Mouse (Mus musculus) embryonic fibroblast, embryonic 13.5 days (primary cell): ENCODE data around the gene Wdhd1. TPM values are rescaled to one million over a fixed set of nuclear protein-coding genes. Genes with fewer than 3 reads are reported as not detected.
"Not testable (repeated sequence)": the region's sequence is repeated elsewhere in the genome, so short reads cannot be mapped to it uniquely, and the experiment has no call there.

Source experiments
- H3K27ac ChIP-seq: 2 replicates; pipeline ENCODE4 v1.5.1; 2012; ENCODE audit warnings: low read length, control low read depth, inconsistent platforms; ENCODE audit not compliant: insufficient read depth
- H3K4me1 ChIP-seq: 2 replicates; pipeline ENCODE4 v1.6.1; 2011; ENCODE audit warnings: low read length; ENCODE audit not compliant: control insufficient read depth, insufficient read depth
- H3K4me3 ChIP-seq: 2 replicates; pipeline ENCODE4 v1.5.1; 2011; ENCODE audit warnings: mild to moderate bottlenecking, control low read depth, low read length; ENCODE audit not compliant: insufficient read depth
- CTCF ChIP-seq: IDR thresholded peaks from 2 replicates; pipeline ENCODE4 v1.5.1; 2011; ENCODE audit warnings: mild to moderate bottlenecking, control low read depth, low read length, moderate library complexity, borderline replicate concordance; ENCODE audit not compliant: insufficient read depth
- POLR2A ChIP-seq: IDR thresholded peaks from 2 replicates; pipeline ENCODE4 v1.6.1; 2011; ENCODE audit warnings: low read depth, mild to moderate bottlenecking, control low read depth, low read length, moderate library complexity
- polyA plus RNA-seq: library from polyadenylated mRNA; stranded (reverse); fragments of >200 nt; gene quantifications from 2 replicates; pipeline ENCODE4 v1.2.4, GENCODE M21; 2011; ENCODE audit warnings: low read depth; ENCODE audit not compliant: missing spikeins, insufficient read length

Wdhd1 gene
- polyA plus RNA-seq, result 22.9 and 23.0 TPM in 2 replicates

DNA sequence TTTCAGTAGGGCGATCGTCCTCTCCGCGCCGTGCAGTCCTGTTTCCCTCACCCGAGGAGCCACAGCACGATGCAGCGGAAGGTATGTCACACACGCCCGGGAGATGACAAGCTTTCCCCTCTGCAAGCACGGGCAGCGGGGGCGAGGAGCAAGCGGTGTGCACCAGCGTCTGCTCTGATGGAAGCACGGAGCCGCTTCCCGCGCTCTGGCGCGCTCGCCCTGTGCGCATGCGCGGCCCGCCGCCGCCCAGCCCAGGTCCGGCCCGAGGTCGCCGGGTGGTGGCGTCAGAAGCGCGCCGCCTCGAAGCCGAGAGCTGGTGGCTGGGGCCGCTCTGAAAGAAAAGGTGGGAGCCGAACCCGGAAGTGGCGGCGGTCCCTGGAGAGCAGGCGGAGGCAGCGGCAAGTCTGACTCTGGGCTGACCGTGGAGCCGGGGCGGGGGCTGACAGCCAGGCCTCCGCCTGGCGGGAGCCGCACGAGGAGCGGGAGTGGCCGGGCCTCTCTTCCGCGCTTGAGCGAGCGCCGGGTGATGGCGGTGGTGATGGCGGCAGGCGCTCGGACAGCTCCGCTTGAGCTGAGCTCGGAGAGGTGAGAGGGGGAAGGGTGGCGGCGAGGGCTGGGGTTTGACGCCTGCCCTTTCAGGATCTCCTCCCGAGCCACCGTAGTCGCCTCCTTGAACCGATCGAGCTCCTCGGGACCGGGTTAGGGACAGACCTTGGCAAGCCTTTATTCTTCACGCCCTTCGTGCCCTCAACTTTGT lies at the start of gene Wdhd1, which contains the start of gene Socs4:
Gene Wdhd1, minus strand, starts transcription at position 221 of the 757 bp plus-strand sequence.
Gene Socs4, plus strand, starts transcription at position 295 of the 757 bp plus-strand sequence.
- 0 out of 2 replicates have a peak, but pooled peaks cover 2% of the 10 kb centered on the region for H3K4me1 ChIP-seq
- TF ChIP-seq CTCF (no peak), POLR2A (peak; percentile 88)
- H3K27ac ChIP-seq, result peak within 1 kb of the TSS; percentile 76
- peak within 1 kb of the TSS; percentile 95 for H3K4me3 ChIP-seq

DNA sequence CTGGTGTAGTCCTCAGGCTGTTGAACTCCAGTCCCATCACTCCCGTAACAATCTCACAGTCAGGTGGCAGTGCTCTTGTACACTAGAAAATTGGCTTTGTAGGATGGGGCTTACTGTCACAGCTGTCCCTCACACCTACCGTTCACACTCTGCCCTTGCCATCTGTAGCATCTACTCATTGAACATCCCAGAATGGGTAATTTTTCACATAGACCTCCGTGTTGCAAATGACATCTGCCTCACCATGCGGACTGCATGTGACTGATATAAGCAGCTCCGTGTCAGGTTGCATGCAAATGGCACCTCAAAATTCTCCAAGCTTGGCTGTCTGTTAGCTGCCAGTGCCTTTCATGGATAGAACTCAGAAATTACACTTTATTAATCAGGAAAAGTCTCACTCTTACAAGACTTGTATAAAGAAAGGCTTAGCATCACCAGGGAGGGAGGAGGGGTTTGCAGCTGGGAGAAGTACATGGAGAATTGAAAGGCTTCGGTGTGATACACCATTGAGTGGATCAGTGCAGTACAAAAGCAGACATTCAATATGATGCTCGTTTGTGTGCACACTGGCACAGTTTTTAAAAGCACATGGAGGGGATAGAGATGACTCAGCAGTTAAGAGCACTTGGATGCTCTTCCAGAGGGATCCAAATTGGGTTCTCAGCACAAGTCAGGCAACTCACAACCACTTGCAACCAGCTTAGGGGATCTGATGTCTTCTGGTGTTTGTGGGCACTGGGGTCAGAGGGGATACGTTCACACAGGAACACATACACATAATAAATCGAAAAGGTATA lies 49.5 kb upstream of the Wdhd1 start:
- no peak overlapping the region for H3K4me3 ChIP-seq
- H3K27ac ChIP-seq, result no peak overlapping the region
- TF ChIP-seq POLR2A, result no peak
- no peak for TF ChIP-seq CTCF
- H3K4me1 ChIP-seq, result 0 out of 2 replicates have a peak, but pooled peaks cover 6% of the 10 kb centered on the region

DNA sequence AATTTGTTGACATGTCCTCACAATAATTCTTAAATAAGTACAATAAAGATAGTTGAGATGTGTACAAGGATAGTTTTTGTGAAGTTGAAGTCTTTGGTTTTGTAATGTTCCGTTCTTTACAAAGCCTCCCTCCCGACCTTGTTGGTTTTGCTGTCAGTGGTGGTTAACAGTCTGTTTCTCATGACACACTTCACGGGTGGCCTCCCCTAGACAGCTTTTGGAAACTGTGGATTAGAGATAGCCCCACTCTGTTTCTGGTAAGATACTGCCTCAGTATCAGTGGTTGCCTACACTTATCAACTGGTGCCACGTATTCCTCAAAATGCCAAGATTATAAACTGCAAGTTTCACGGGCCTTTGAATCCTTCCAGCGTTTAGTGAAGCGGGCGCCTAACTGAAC lies 44.9 kb upstream of the Wdhd1 start:
- H3K4me1 ChIP-seq, H3K4me3 ChIP-seq, H3K27ac ChIP-seq: not testable (repeated sequence)

DNA sequence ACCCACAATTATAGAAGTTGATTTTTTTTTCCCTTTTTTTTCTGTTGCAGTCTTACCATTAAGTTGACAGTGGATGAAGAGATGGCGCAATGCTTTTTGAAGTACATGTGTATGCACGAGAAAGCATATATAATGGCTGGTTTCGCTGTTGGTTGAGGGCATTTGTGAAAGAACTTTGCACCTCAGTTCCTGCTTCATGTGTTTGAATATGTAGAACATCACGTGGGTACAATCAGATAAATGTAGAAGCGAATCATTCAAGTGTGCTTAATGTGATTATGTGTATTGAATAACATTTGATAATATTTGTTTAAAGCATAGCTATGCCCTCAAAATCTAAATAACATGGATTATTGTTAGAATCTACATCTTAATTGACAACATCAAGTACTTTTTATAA lies 42.7 kb upstream of the Wdhd1 start:
- Histone ChIP-seq H3K4me3 (no peak overlapping the region), H3K4me1 (no peaks in the 10 kb centered on the region), H3K27ac (no peak overlapping the region)
- no peak for TF ChIP-seq CTCF
- TF ChIP-seq POLR2A, result no peak

- TF ChIP-seq CTCF (no peak), POLR2A (no peak)
- Histone ChIP-seq H3K4me3 (no peak overlapping the region), H3K4me1 (no peaks in the 10 kb centered on the region; the same call in 1 of the 2 replicates), H3K27ac (no peak overlapping the region)
Measured at GRCm38 (mm10) chr14:47310342-47311181, 33.9 kb upstream of the Wdhd1 start.

DNA sequence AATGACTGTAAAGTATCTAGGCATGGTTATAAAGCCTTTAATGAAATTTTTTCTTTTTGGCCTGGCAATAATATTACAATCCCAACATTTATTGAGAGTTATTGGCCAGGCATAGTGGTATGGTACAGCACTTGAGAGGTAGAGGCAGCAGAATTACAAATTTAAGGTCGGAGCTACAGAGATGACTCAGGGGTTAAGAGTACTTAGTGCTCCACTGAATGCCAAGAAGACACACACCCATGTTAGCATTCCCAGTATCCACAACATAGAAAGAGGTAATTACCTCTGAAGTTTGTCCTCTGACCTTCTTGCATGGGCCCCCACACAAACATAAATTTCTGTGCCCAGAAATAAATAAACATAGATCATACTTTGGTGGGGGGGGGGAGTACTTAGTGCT lies 32.4 kb upstream of the Wdhd1 start:
- TF ChIP-seq POLR2A (no peak), CTCF (no peak)
- Histone ChIP-seq H3K27ac (no peak overlapping the region), H3K4me1 (peaks cover 4% of the 10 kb centered on the region; the same call in 1 of the 2 replicates), H3K4me3 (no peak overlapping the region)

DNA sequence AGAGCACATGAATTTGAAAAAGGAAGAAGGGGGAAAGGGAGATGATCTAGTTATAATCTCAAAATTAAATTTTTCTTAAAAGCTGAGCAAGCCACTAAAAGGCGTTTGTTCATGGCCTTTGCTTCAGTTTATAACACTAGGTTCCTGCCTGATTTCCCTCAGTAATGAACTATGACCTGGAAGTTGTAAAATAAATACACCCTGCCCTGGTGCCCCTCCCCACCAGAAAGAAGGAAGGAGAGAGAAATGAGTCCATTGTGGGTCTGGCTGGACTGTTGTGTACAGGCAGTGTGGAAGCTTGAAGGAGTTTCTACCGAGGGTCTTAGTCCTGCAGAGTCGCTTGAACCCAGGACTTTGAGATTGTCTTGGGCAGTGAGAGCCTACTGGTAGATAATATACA lies 31.0 kb upstream of the Wdhd1 start:
- Histone ChIP-seq H3K27ac (no peak overlapping the region), H3K4me3 (no peak overlapping the region), H3K4me1 (peaks cover 6% of the 10 kb centered on the region)
- no peak for TF ChIP-seq CTCF
- no peak for TF ChIP-seq POLR2A

DNA sequence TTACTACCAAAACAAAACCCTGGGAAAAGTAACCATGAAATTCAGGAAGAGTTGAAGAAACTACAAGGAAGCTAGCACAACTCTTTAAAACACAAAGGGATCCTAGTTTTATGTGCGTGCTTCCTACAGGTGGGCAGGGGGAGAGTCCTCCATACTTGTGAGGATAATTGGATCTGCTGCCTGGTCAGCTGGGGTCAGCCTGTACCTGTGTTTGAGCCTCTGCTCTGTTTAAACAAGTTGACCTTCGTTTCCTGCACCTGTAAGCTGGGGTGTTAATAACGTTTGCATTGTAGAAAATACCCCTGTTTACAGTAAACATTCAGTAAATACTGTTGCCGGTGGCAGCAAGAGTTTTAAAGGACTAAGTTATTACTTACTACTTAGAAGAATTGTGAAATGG lies 29.3 kb upstream of the Wdhd1 start:
- peaks cover 6% of the 10 kb centered on the region for H3K4me1 ChIP-seq
- TF ChIP-seq CTCF (no peak), POLR2A (no peak)
- no peak overlapping the region for H3K4me3 ChIP-seq
- no peak overlapping the region for H3K27ac ChIP-seq

- Histone ChIP-seq H3K4me1 (peaks cover 6% of the 10 kb centered on the region), H3K4me3 (no peak overlapping the region), H3K27ac (no peak overlapping the region)
- TF ChIP-seq CTCF (no peak), POLR2A (no peak)
Measured at GRCm38 (mm10) chr14:47304814-47305405, 28.3 kb upstream of the Wdhd1 start.
